In genomic region chr1:80758798-80759184, GRCm38 (mm10) we compare ENCODE assay signal across 8 mouse cellular contexts. TPM values are rescaled to one million over a fixed set of nuclear protein-coding genes. Genes with fewer than 3 reads are reported as not detected.
DNase-seq lines count a peak whose midpoint lies in the region; ATAC-seq and TF ChIP-seq lines count a peak whose summit lies in the region.

No protein-coding gene starts in this region.

- no peak for ATAC-seq in kidney, postnatal 0 days (replicated peaks; ENCODE audit: low FRiP score, low read depth)
- no peak for ATAC-seq in hindbrain, postnatal 0 days
- ATAC-seq in midbrain, postnatal 0 days (ENCODE audit: low FRiP score), result peak; percentile 11; the same call in 1 of the 2 replicates

- H3K27ac ChIP-seq in kidney, postnatal 0 days, result no peak overlapping the region
- H3K27ac ChIP-seq in embryonic facial prominence, embryonic 10.5 days (replicated peaks), result peak overlapping the region; percentile 80
- peak overlapping the region; percentile 81; the same call in 1 of the 2 replicates for H3K27ac ChIP-seq in hindbrain, postnatal 0 days
- no peak overlapping the region for H3K27ac ChIP-seq in midbrain, postnatal 0 days (ENCODE audit: low read depth, low read length)

- peak overlapping the region; percentile 58 for H3K4me3 ChIP-seq in kidney, postnatal 0 days (replicated peaks; ENCODE audit: low read depth, low read length)
- peak overlapping the region; percentile 79 for H3K4me3 ChIP-seq in embryonic facial prominence, embryonic 10.5 days
- H3K4me3 ChIP-seq in hindbrain, postnatal 0 days (ENCODE audit: low read length), result peak overlapping the region; percentile 74
- peak overlapping the region; percentile 74 for H3K4me3 ChIP-seq in midbrain, postnatal 0 days (ENCODE audit: low read depth, low read length)

- WGBS in kidney, postnatal 0 days, result 8% methylated on average over 6 of the region's 6 CpGs
- WGBS in embryonic facial prominence, embryonic 10.5 days, result 7% methylated on average over 6 of the region's 6 CpGs
- WGBS in hindbrain, postnatal 0 days, result 12% methylated on average over 6 of the region's 6 CpGs
- WGBS in midbrain, postnatal 0 days, result 14% methylated on average over 6 of the region's 6 CpGs

- H3K9me3 ChIP-seq in kidney, postnatal 0 days (replicated peaks; ENCODE audit: low read length), result no peaks in the 10 kb centered on the region
- no peaks in the 10 kb centered on the region for H3K9me3 ChIP-seq in embryonic facial prominence, embryonic 10.5 days
- H3K9me3 ChIP-seq in hindbrain, postnatal 0 days (ENCODE audit: low read length), result no peaks in the 10 kb centered on the region
- H3K9me3 ChIP-seq in midbrain, postnatal 0 days (ENCODE audit: low read length), result no peaks in the 10 kb centered on the region

- peak overlapping the region; percentile 93 for H3K4me2 ChIP-seq in kidney, postnatal 0 days (ENCODE audit: low read length)
- H3K4me2 ChIP-seq in hindbrain, postnatal 0 days (ENCODE audit: low read depth, low read length), result peak overlapping the region; percentile 92
- peak overlapping the region; percentile 94 for H3K4me2 ChIP-seq in midbrain, postnatal 0 days (ENCODE audit: low read depth, low read length, poor library complexity, severe bottlenecking)

- DNase-seq in kidney, postnatal 0 days (ENCODE audit: low spot score), result no peak
- no peak for DNase-seq in kidney, adult 11 months
- no peak for DNase-seq in embryonic facial prominence, embryonic 10.5 days (ENCODE audit: low spot score)
- DNase-seq in hindbrain, postnatal 0 days (ENCODE audit: low spot score), result no peak
- DNase-seq in midbrain, postnatal 0 days (ENCODE audit: low spot score), result no peak
- no peak for DNase-seq in frontal cortex, postnatal 25 days (ENCODE audit: low spot score in 2 of 2)
- no peak for DNase-seq in frontal cortex, postnatal 36 days (ENCODE audit: low spot score in 2 of 2)
- no peak for DNase-seq in ovary, postnatal 14 days (ENCODE audit: low spot score)

- TF ChIP-seq CTCF in kidney, postnatal 0 days (IDR thresholded peaks at IDR 0.05; ENCODE audit: low read depth), result no peak
- 0 out of 2 replicates have a peak, but pooled peaks have one; percentile 11 for TF ChIP-seq CTCF in hindbrain, postnatal 0 days (IDR thresholded peaks at IDR 0.05; ENCODE audit: low read depth)
- no peak; the same call in 1 of the 2 replicates for TF ChIP-seq CTCF in midbrain, postnatal 0 days (IDR thresholded peaks at IDR 0.05)

- peaks cover 10% of the 10 kb centered on the region; the same call in 1 of the 2 replicates for H3K4me1 ChIP-seq in kidney, postnatal 0 days (replicated peaks; ENCODE audit: insufficient read depth, low read length)
- peaks cover 21% of the 10 kb centered on the region for H3K4me1 ChIP-seq in embryonic facial prominence, embryonic 10.5 days
- H3K4me1 ChIP-seq in hindbrain, postnatal 0 days (ENCODE audit: insufficient read depth, low read length), result peaks cover 10% of the 10 kb centered on the region; the same call in 1 of the 2 replicates
- H3K4me1 ChIP-seq in midbrain, postnatal 0 days (ENCODE audit: insufficient read depth, low read length), result 0 out of 2 replicates have a peak, but pooled peaks cover 4% of the 10 kb centered on the region

- no peaks in the 10 kb centered on the region for H3K36me3 ChIP-seq in kidney, postnatal 0 days (ENCODE audit: insufficient read depth, low read length)
- no peaks in the 10 kb centered on the region for H3K36me3 ChIP-seq in embryonic facial prominence, embryonic 10.5 days (replicated peaks)
- H3K36me3 ChIP-seq in hindbrain, postnatal 0 days (ENCODE audit: insufficient read depth, low read length), result no peaks in the 10 kb centered on the region
- no peaks in the 10 kb centered on the region for H3K36me3 ChIP-seq in midbrain, postnatal 0 days (ENCODE audit: insufficient read depth, low read length)

- H3K27me3 ChIP-seq in kidney, postnatal 0 days (ENCODE audit: insufficient read depth, low read length), result no peaks in the 10 kb centered on the region
- H3K27me3 ChIP-seq in embryonic facial prominence, embryonic 10.5 days (replicated peaks; ENCODE audit: low read depth, poor library complexity, severe bottlenecking), result peaks cover 41% of the 10 kb centered on the region
- H3K27me3 ChIP-seq in hindbrain, postnatal 0 days (ENCODE audit: insufficient read depth, low read length), result no peaks in the 10 kb centered on the region
- H3K27me3 ChIP-seq in midbrain, postnatal 0 days (ENCODE audit: insufficient read depth, low read length), result no peaks in the 10 kb centered on the region

- H3K9ac ChIP-seq in kidney, postnatal 0 days (ENCODE audit: low read depth, low read length), result peak overlapping the region; percentile 49; the same call in 1 of the 2 replicates
- peak overlapping the region; percentile 76 for H3K9ac ChIP-seq in hindbrain, postnatal 0 days (replicated peaks; ENCODE audit: low read length)
- H3K9ac ChIP-seq in midbrain, postnatal 0 days (replicated peaks; ENCODE audit: low read length, poor library complexity, severe bottlenecking), result peak overlapping the region; percentile 62

RNA-seq across cellular contexts. Expression of gene Dock10, which starts 0.5 kb away (rescaled TPM):
- 2.4 and 2.6 TPM in 2 replicates for polyA plus RNA-seq in kidney, postnatal 0 days (2015; fragmentation: Nextera tagmentation; extraction: Ambion mirVana)
- polyA plus RNA-seq in embryonic facial prominence, embryonic 10.5 days (2016; fragmentation: Nextera tagmentation; extraction: Ambion mirVana), result 1.8 and 3.2 TPM in 2 replicates
- total RNA-seq in hindbrain, postnatal 0 days (2014; rRNA removed), result 14.2 and 21.6 TPM in 2 replicates
- polyA plus RNA-seq in hindbrain, postnatal 0 days (2015; fragmentation: Nextera tagmentation; extraction: Ambion mirVana), result 4.8 and 6.1 TPM in 2 replicates
- 10.6 and 12.8 TPM in 2 replicates for total RNA-seq in midbrain, postnatal 0 days (2014; rRNA removed)
- polyA plus RNA-seq in midbrain, postnatal 0 days (2015; fragmentation: Nextera tagmentation; extraction: Ambion mirVana), result 2.2 and 3.0 TPM in 2 replicates

Comparison
In these comparisons a context has a peak if more than half of its experiments do, and no peak if none do; other contexts are left out.
1. H3K27ac ChIP-seq: peak in embryonic facial prominence, embryonic 10.5 days (single experiment) and hindbrain, postnatal 0 days (single experiment); none in kidney, postnatal 0 days (single experiment) and midbrain, postnatal 0 days (single experiment).
2. Peak in every context shown above with its lines, with median percentiles within 50 percentile points of each other: H3K4me2 ChIP-seq, H3K4me3 ChIP-seq and H3K9ac ChIP-seq.